Mouse (Mus musculus) embryo, embryonic 11 days (tissue): ENCODE measurements around the gene Olfr1355.
"Not testable (repeated sequence)": the region's sequence is repeated elsewhere in the genome, so short reads cannot be mapped to it uniquely, and the experiment has no call there.

Experiments used
- DNase-seq: peaks from one replicate; pipeline ENCODE4 v3.0.0-alpha.2; 2015

Gene Olfr1355

GRCm38 (mm10) chr10:78875240-78875639 lies at the start of gene Olfr1355:
Gene Olfr1355 (plus strand): TSS chr10:78875540.
- DNase-seq, result no peak

- not testable (repeated sequence) for DNase-seq
Measured at GRCm38 (mm10) chr10:78840456-78840855, 34.9 kb upstream of the Olfr1355 start.

- DNase-seq, result no peak
Measured at GRCm38 (mm10) chr10:78852066-78852465, 23.3 kb upstream of the Olfr1355 start, which contains the start of gene Olfr1356. Gene Olfr1356 (minus strand): TSS chr10:78852166.

GRCm38 (mm10) chr10:78912871-78913270 lies 37.5 kb downstream of the Olfr1355 start, which contains the start of gene Olfr1354:
Gene Olfr1354 (plus strand): TSS chr10:78913171.
- DNase-seq, result not testable (repeated sequence)
